Mouse (Mus musculus): ENCODE measurements around the gene Rev1. TPM values are rescaled to one million over a fixed set of nuclear protein-coding genes. Genes with fewer than 3 reads are reported as not detected.
"Not testable (repeated sequence)": the region's sequence is repeated elsewhere in the genome, so short reads cannot be mapped to it uniquely, and the experiment has no call there.

Rev1 gene
- polyA plus RNA-seq, 1 experiment = 0.33 TPM

DNA sequence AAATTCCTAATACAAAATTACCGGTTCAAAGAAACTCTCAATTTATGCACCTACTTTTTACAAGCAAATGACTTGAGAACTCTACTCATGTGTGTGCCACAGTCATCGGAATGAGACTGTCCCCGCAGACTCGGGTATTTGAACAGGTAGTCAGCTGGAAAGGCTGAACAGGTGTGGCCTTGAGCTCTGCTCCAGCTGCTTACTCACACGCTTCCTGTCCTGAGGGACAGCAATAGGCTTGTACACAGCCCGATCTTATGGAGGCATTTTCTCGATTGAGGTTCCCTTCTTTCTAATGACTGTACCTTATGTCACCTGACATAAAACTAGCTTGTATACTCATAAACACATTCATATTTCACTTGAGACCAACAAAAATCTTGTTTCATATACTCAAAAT is 19.8 kb downstream of the Rev1 start:
- Histone ChIP-seq H3K4me1 (ENCODE audit: control insufficient read depth) (peaks cover 2% of the 10 kb centered on the region), H3K27me3 (ENCODE audit: control insufficient read depth) (no peaks in the 10 kb centered on the region), H3K9me3 (ENCODE audit: control insufficient read depth, low read length) (no peaks in the 10 kb centered on the region), H3K36me3 (ENCODE audit: control insufficient read depth) (peaks cover 33% of the 10 kb centered on the region), H3K4me3 (replicated peaks) (no peak overlapping the region)
- TF ChIP-seq GATA1 (IDR thresholded peaks at IDR 0.05; ENCODE audit: low read length) (no peak), TAL1 (IDR thresholded peaks at IDR 0.05; ENCODE audit: low read length) (no peak)

DNA sequence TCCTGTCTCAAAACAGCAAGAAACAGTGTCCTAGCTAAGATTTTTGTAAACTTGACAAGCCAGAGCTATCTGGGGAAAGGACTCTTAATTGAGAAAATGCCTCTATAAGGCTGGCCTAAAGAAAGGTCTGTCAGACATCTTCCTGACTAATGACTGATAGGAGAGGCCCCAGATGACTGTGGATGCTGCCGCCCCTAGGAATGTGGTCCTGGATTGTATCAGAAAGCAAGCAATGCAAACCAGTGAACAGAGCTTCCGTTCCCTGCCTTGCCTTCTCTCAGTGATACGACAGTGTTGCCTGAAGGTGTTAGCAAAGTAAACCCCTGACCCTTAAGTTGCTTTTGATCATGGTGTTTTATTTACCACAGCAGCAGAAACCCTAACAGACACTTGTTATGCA is 25.8 kb downstream of the Rev1 start:
- TF ChIP-seq TAL1 (IDR thresholded peaks at IDR 0.05; ENCODE audit: low read length) = no peak
- TF ChIP-seq GATA1 (IDR thresholded peaks at IDR 0.05; ENCODE audit: low read length) = no peak
- H3K36me3 ChIP-seq (ENCODE audit: control insufficient read depth) = peaks cover 86% of the 10 kb centered on the region
- no peaks in the 10 kb centered on the region for H3K27me3 ChIP-seq (ENCODE audit: control insufficient read depth)
- no peak overlapping the region for H3K4me3 ChIP-seq (replicated peaks)
- no peaks in the 10 kb centered on the region for H3K9me3 ChIP-seq (ENCODE audit: control insufficient read depth, low read length)
- H3K4me1 ChIP-seq (ENCODE audit: control insufficient read depth) = peaks cover 10% of the 10 kb centered on the region

GRCm38 (mm10) chr1:38103214-38103613 is 26.4 kb downstream of the Rev1 start:
- Histone ChIP-seq H3K36me3 (ENCODE audit: control insufficient read depth) (peaks cover 88% of the 10 kb centered on the region), H3K27me3 (ENCODE audit: control insufficient read depth) (no peaks in the 10 kb centered on the region), H3K4me1 (ENCODE audit: control insufficient read depth) (peaks cover 10% of the 10 kb centered on the region), H3K9me3 (ENCODE audit: control insufficient read depth, low read length) (no peaks in the 10 kb centered on the region), H3K4me3 (replicated peaks) (no peak overlapping the region)
- TF ChIP-seq TAL1 (IDR thresholded peaks at IDR 0.05; ENCODE audit: low read length) = no peak
- TF ChIP-seq GATA1 (IDR thresholded peaks at IDR 0.05; ENCODE audit: low read length) = no peak

DNA sequence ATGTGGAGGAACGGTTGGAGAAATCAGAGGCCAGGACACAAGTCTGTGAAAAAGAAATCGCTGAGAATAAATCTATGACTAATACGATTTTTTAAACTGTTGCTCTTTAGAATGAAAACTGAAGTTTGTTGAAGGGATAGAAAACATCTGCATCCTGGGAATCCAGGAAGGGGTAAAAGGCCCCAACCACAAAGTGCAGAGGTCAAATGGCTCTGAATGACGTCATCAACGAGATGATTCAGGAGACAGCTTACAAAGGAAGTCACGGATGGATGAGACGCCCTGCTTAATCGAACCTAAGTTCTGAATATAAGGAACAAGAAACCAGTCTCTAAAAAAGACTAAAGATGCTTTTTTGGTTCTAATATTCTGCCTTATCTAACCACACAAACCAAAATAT is 48.3 kb downstream of the Rev1 start:
- peaks cover 84% of the 10 kb centered on the region for H3K36me3 ChIP-seq (ENCODE audit: control insufficient read depth)
- no peak overlapping the region for H3K4me3 ChIP-seq (replicated peaks)
- no peak for TF ChIP-seq GATA1 (IDR thresholded peaks at IDR 0.05; ENCODE audit: low read length)
- H3K9me3 ChIP-seq (ENCODE audit: control insufficient read depth, low read length) = no peaks in the 10 kb centered on the region
- no peaks in the 10 kb centered on the region for H3K27me3 ChIP-seq (ENCODE audit: control insufficient read depth)
- no peaks in the 10 kb centered on the region; the same call in 1 of the 2 replicates for H3K4me1 ChIP-seq (ENCODE audit: control insufficient read depth)

DNA sequence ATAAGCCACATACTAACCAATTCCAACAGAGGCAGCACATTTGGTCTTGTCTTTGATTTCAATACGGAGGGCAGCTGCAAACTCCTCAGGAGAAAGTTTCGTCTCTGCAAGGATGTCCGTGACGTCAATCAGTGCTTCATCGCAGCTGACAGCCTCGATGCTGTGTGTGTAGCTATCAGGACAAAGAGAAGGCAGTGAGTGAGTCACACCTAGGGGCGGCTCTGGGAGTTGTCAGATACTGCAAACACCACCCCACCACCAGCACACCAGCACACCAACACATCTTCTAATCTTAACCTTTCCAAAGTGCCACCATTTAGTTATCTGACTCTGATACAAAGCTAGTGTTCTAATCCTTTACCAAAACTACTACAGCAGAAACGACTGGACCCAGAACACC is 58.3 kb downstream of the Rev1 start:
- H3K27me3 ChIP-seq (ENCODE audit: control insufficient read depth) = no peaks in the 10 kb centered on the region
- H3K36me3 ChIP-seq (ENCODE audit: control insufficient read depth) = peaks cover 90% of the 10 kb centered on the region
- no peak overlapping the region for H3K4me3 ChIP-seq (replicated peaks)
- TF ChIP-seq TAL1 (IDR thresholded peaks at IDR 0.05; ENCODE audit: low read length) (no peak), GATA1 (IDR thresholded peaks at IDR 0.05; ENCODE audit: low read length) (no peak)
- H3K4me1 ChIP-seq (ENCODE audit: control insufficient read depth) = peaks cover 2% of the 10 kb centered on the region
- H3K9me3 ChIP-seq (ENCODE audit: control insufficient read depth, low read length) = no peaks in the 10 kb centered on the region

GRCm38 (mm10) chr1:38067276-38067675 is 62.3 kb downstream of the Rev1 start:
- Histone ChIP-seq H3K4me3 (replicated peaks) (no peak overlapping the region), H3K9me3 (ENCODE audit: control insufficient read depth, low read length) (no peaks in the 10 kb centered on the region), H3K27me3 (ENCODE audit: control insufficient read depth) (no peaks in the 10 kb centered on the region), H3K4me1 (ENCODE audit: control insufficient read depth) (peaks cover 2% of the 10 kb centered on the region), H3K36me3 (ENCODE audit: control insufficient read depth) (peaks cover 90% of the 10 kb centered on the region)
- TF ChIP-seq TAL1 (IDR thresholded peaks at IDR 0.05; ENCODE audit: low read length) (no peak), GATA1 (IDR thresholded peaks at IDR 0.05; ENCODE audit: low read length) (no peak)

DNA sequence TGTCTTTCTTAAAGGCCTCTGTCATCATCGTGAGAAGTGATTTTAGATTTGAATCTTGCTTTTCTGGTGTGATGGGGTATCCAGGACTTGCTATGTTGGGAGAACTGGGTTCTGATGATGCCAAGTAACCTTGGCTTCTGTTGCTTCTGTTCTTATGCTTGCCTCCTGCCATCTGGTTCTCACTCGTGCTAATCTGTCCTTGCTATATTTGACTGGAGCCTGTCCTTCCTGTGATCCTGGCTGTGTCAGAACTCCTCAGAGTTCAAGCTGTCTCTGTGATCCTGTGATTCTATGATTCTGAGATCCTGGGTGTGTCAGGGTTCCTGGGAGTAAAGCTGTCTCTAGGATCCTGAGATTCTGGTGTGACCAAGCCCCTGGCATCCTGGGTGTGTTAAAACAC is 67.4 kb downstream of the Rev1 start:
- not testable (repeated sequence) for H3K4me3 ChIP-seq (replicated peaks); H3K4me1 ChIP-seq (ENCODE audit: control insufficient read depth); H3K9me3 ChIP-seq (ENCODE audit: control insufficient read depth, low read length); H3K27me3 ChIP-seq (ENCODE audit: control insufficient read depth)
- H3K36me3 ChIP-seq (ENCODE audit: control insufficient read depth) = peaks cover 88% of the 10 kb centered on the region

GRCm38 (mm10) chr1:38058417-38058816 is 71.2 kb downstream of the Rev1 start:
- Histone ChIP-seq H3K4me1 (ENCODE audit: control insufficient read depth) (no peaks in the 10 kb centered on the region), H3K9me3 (ENCODE audit: control insufficient read depth, low read length) (no peaks in the 10 kb centered on the region), H3K4me3 (replicated peaks) (no peak overlapping the region), H3K27me3 (ENCODE audit: control insufficient read depth) (no peaks in the 10 kb centered on the region), H3K36me3 (ENCODE audit: control insufficient read depth) (peaks cover 92% of the 10 kb centered on the region)
- TF ChIP-seq TAL1 (IDR thresholded peaks at IDR 0.05; ENCODE audit: low read length) = no peak
- no peak for TF ChIP-seq GATA1 (IDR thresholded peaks at IDR 0.05; ENCODE audit: low read length)

DNA sequence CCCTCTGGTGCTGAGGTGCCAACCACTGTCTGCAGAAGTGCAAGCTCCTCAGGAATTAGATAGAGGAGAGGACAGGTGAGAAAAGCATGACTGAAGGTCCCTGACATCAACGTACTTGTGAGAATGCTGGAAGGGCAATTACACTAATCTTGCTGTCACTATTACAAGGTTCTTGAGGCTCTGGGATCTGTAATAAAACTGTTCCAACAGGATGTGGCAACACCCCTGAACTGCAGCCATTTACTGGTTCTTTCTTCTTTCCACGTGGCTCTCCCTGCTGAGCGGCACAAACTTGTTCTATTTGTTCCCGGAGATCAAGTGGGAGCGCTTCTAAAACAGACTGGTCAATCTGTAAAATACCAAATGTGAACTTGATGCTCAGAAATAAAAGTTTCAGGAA is 74.4 kb downstream of the Rev1 start:
- Histone ChIP-seq H3K36me3 (ENCODE audit: control insufficient read depth) (peaks cover 98% of the 10 kb centered on the region), H3K27me3 (ENCODE audit: control insufficient read depth) (no peaks in the 10 kb centered on the region), H3K4me3 (replicated peaks) (no peak overlapping the region), H3K4me1 (ENCODE audit: control insufficient read depth) (no peaks in the 10 kb centered on the region), H3K9me3 (ENCODE audit: control insufficient read depth, low read length) (no peaks in the 10 kb centered on the region)
- no peak for TF ChIP-seq GATA1 (IDR thresholded peaks at IDR 0.05; ENCODE audit: low read length)
- no peak for TF ChIP-seq TAL1 (IDR thresholded peaks at IDR 0.05; ENCODE audit: low read length)

- peaks cover 100% of the 10 kb centered on the region for H3K36me3 ChIP-seq (ENCODE audit: control insufficient read depth)
- no peaks in the 10 kb centered on the region for H3K4me1 ChIP-seq (ENCODE audit: control insufficient read depth)
- no peaks in the 10 kb centered on the region for H3K9me3 ChIP-seq (ENCODE audit: control insufficient read depth, low read length)
- H3K27me3 ChIP-seq (ENCODE audit: control insufficient read depth) = no peaks in the 10 kb centered on the region
- TF ChIP-seq TAL1 (IDR thresholded peaks at IDR 0.05; ENCODE audit: low read length) = no peak
- no peak for TF ChIP-seq GATA1 (IDR thresholded peaks at IDR 0.05; ENCODE audit: low read length)
- H3K4me3 ChIP-seq (replicated peaks) = no peak overlapping the region
Measured at GRCm38 (mm10) chr1:38049562-38049961, 80.0 kb downstream of the Rev1 start.

Data from erythroblast, embryonic 14.5 days (primary cell).